Mouse (Mus musculus): ENCODE data around the gene Nr6a1.

Nr6a1 gene

DNA sequence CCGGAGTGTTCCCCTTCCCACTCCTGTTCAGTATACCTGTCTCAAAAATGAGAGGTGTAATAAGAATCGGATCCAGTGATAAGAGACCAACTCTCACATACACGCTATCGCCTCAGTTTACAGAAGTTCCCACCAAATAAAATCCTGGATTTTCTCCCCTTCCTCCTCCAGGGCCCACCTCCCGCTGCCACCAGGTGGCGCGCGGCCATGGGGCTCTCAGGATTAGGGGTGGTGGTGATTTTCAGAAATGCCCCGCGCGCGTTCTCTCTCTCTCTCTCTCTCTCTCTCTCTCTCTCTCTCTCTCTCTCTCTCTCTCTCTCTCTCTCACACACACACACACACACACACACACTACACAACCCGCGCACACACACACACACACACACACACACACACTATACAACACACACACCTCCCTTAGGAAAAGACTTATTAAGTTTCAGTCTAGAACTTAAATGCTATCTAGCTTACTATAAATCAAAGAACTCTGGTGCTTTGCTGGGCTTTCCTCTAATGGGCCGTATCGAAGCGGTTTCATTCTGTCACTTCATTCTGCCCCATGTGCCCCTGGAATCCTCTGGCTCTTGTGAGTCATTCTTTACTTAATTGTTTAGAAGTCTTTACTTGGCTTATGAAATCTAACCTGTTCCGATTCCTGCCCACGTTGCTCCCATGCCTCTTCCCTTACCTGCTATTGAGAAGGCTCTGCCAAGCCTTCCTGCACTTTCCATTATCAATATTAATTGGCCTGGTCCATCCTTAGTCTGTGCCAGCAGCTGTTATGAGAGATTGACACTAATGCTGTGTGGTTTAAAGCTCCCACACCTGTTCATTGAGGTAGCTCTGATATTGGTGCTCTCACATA is at the start of gene Nr6a1:
Nr6a1 (minus strand) TSS at position 574 of the 865 bp plus-strand sequence.
- in situ Hi-C loops (cut with MboI) = loop anchor here (5.0 kb wide), 1 partner anchor 70 kb away; the partner anchor contains the start of gene Wdr38

DNA sequence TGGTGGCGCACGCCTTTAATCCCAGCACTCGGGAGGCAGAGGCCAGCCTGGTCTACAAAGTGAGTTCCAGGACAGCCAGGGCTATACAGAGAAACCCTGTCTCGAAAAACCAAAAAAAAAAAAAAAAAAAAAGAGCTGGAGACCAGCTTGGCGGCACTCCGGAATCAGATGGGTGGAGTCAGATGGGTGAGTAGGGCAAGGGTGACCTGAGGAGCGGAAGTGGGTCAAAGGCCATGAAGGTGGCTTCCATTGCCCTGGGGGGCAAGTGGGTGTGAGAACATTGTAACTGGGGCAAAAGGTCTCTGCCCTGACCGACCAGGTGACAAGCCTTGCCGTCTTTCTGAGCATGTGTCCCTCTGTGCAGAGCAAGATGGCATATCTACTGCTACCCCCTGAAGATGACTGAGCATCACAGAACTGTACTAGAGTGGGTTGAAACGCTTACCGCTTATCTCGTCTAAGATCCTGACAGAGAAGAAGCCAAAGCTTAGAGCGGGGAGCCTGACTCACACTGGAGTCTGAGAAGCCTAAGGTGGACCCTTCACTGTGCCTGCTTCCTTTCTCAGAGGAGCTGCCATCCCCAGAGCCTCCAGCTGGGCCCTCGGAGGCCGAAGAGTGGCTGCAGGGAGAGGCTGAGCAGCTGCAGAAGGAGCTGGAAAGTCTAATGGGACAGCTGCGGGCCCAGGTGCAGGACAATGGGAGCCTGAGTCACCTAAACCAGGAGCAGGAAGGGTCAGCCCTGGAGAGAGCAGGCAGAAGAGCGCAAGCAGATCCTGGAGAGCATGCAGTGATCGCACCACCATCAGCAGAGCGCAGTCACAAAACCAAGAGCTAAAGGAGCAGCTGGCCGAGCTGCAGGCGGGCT is 48.7 kb upstream of the Nr6a1 start:
- in situ Hi-C loops (cut with MboI) = no loop called here

DNA sequence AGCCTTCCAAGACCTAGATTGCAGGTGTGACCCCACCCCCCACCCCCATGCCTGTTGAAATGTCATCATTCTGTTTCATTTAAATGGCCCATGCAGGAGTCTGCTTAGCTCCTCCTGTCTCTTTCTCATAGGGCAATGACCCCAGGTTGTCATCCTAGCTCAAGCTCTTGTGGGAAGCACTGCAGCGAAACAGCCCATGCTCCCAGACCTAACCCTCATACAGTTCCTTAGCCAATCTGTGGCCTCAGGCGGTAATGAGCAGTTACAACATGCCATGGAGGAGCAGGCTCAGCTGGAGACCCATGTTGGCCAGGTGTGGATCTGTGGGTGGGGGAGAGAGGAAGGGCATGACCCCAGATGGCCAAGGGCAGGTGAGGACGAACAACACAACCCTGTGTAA is 47.7 kb upstream of the Nr6a1 start:
- in situ Hi-C loops (cut with MboI) = no loop called here

DNA sequence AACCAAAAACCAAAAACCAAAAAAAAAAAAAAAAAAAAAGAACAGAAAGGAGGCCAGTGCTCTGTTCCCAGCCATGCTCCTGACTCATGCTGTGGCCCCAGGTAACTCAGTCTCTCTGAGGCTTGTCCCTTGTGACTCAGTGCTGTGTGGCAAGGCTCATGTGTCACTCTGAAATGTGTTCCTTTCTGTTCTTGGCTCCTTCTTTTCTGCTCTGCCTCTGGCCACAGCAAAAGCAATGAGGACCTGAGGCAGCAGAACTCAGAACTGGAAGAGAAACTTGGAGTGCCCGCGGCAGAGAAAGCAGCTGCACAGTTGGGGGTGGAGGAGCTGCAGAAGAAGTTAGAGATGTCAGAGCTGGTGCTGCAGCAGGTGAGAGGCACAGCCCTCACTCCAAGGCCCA is 46.7 kb upstream of the Nr6a1 start:
- in situ Hi-C loops (cut with MboI) = no loop called here

DNA sequence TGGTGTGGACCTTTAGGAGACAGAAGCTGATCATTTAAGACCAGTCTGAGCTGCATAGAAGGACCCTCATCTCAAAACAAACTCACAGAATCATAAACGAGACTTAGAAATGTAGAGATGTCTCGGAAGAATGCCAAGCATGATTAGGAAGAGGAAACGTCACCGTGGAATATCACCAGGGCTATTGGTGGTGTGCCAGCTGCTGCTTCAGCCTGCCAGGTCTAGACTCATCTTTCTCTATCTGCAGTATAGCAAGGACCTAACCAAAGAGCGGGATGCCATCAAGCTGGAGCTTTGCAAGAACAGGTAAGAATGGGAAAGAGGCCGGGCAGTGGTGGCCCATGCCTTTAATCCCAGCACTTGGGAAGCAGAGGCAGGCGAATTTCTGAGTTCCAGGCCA is 46.2 kb upstream of the Nr6a1 start:
- in situ Hi-C loops (cut with MboI) = no loop called here

DNA sequence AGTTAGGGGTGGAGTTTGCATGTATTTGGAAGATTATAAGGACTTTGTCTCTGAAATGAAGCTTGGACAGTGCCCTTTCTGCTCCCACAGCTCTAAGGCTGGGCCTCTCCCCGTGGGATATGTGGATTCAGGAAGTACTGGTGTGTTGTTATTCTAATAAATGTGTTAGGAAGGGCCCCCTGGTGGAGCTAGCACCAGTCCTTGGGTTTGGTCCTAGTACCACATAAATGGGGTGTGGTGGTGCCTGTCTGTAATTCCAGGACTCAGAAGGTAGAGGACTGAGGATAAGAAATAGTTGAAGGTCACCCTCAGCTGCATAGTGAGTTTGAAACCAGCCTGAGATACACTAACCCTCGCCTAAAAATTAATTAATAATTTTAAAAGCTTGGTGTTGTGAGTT is 45.7 kb upstream of the Nr6a1 start:
- in situ Hi-C loops (cut with MboI) = no loop called here

DNA sequence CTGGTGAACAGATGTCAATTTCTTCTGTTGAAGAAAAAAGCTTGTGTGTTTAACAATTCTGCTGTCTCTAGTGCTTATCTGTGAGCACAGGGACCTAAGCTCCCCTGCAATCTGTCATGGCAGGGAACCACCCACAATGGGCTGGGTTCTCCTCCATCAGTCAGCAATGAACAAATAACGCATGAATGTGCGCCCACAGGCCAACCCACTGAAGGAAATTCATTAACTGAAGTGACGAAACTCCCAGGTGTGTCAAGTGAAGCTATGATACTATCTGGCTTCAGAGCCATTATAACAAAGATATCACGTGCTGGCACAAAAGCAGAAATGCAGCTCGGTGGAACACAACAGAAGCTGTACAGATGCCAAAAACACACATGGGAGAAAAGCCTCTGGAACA is 42.6 kb upstream of the Nr6a1 start:
- in situ Hi-C loops (cut with MboI) = no loop called here

DNA sequence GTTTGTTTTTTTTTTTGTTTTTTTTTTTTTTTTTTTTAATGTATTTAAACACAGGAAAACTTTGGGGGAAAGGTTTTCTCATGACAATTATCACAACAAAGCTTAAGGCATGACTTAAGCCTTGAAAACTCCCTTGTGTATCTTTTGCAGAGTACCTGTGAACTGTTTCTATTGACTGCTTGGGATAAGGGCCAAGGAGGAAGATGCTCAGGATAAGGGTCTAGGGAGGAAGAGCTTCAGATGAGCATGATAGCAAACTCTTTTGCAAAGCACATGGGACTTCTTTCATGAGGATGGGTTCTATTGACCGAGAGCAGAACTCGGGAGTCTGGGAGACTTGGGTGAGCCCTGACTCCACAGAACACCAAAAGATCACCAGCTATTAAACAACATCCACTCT is 42.2 kb upstream of the Nr6a1 start:
- in situ Hi-C loops (cut with MboI) = no loop called here

DNA sequence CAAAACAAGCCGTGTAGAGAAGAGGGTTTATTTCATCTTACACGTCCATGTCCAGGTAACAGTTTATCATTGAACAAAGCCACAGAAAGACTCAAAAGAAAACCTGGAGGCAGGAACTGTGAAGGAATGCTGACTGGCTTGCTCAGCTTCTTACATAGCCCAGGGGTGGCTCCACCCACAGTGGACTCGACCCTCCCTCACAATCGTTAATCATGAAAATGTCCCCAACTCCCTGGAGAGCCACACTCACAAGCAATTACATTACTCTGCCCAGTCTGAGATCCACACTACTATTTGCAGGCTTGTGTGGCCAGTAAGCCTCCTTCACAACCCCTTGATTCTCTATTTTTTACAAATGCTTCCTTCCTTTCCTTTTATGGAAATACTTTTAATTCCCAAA is 36.7 kb upstream of the Nr6a1 start:
- in situ Hi-C loops (cut with MboI) = no loop called here

DNA sequence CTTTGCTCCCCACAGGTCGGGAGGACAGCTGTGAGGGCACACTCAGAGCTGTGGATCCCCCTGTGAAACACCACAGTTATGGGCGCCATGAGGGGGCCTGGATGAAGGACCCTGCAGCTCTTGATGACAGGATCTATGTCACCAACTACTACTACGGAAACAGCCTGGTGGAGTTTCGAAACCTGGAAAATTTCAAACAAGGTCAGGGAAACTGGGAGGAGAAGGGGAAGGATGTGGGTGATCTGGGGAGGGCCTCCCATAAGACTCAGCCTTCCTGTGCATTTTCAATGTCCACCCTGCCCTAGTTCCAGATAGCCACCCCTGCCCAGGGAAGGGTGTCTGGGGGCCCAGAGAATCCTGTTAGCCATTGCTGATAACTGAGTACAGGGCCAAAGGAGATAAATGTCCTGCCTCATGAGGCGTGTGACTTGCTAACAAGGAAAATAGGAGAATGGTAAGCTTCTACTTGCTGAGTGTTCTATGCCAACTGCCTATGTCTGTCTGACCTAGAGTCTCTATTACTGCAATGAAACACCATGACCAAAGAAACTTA is 30.3 kb upstream of the Nr6a1 start:
- in situ Hi-C loops (cut with MboI) = no loop called here

DNA sequence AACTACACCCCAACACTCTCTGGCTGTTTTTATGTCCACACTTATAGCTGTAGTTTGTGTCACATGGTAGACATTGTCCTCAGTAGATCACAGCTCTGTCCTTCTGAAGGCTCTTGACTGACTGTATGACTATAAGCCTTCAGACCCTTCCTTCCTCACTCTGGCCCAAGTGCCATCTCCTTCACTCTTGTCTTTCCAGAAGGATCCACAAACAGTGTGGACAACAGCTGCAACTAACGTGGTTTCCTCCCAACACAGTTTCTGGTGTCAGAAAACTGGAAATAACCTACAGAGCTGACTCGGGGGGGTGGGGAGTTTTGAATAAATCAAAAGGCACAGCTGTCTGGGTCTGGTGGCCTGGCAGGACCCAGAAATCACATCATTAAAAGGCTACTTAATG is 28.6 kb upstream of the Nr6a1 start:
- in situ Hi-C loops (cut with MboI) = no loop called here

DNA sequence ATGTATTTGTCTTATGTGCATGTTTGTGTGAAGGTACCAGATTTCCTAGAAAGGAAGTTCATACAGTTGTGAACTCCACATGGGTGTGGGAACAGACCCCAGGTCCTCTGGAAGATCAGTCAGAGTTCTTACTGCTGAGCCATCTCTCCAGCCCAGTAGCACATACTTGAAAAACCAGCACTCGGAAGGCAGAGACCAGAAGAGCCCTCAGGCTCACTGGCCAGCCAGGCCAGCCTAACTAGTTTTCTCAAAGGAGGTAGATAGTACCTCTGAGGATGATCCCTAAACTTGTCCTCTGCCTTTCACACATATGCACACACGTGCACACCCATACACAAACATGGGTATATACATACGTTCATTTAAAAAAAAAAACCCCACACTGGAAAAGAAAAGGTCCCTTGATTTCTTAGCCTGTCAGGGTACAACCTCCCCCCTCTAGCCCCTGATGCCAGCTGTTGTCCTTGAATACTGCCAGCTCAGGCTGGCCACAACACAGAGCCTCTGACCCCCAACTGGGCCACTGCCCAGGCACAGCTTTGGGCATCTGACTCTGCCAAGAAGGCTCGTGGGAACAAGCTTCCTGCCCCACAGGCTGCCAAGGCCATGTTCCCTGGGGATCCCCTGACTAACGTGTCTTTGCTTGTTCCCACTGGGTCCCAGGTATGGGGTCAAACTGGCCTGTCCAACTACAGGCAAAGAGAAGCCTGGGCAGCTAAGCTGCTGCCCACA is 25.8 kb upstream of the Nr6a1 start:
- in situ Hi-C loops (cut with MboI) = no loop called here

DNA sequence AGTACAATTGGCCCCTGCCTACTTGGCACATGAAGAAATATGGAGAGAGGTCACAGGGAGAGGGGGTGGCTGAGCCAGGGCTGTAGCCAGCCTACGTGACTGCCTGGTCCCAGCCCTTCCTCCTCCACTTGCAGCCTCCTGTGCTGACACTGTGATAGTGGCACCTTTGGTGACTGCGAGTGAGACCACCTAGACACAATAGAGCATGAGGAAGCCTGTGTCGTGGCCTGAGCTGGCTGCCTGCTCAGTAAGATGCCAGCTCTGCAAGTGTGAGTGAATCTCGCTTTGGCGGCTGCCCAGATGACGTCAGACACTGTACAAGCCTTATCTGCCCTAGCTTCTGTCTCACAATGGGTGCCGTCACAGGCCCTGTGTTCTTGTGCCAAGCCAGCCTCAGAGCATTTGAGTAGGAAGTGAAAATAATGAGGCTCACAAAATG is 22.8 kb upstream of the Nr6a1 start:
- in situ Hi-C loops (cut with MboI) = no loop called here

DNA sequence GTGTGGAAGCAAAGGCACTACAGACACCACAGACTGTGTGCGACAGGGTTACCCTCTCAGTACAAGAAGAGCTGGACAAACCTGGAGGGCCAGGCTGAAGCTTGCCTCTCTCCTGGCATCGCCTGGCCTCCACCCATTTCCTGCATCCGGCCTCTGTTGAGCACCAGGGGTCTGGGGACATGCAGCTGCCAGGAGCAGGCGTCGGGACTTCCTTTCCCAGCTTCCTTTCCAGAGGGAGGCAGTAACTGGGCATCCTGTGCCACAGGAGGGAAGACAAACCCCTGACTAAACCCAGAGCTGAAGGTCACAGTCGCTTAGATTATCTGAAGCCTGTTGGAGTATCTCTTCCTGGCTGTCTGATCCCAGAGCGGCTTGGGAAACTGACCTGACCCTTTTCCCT is 20.1 kb upstream of the Nr6a1 start:
- in situ Hi-C loops (cut with MboI) = no loop called here

DNA sequence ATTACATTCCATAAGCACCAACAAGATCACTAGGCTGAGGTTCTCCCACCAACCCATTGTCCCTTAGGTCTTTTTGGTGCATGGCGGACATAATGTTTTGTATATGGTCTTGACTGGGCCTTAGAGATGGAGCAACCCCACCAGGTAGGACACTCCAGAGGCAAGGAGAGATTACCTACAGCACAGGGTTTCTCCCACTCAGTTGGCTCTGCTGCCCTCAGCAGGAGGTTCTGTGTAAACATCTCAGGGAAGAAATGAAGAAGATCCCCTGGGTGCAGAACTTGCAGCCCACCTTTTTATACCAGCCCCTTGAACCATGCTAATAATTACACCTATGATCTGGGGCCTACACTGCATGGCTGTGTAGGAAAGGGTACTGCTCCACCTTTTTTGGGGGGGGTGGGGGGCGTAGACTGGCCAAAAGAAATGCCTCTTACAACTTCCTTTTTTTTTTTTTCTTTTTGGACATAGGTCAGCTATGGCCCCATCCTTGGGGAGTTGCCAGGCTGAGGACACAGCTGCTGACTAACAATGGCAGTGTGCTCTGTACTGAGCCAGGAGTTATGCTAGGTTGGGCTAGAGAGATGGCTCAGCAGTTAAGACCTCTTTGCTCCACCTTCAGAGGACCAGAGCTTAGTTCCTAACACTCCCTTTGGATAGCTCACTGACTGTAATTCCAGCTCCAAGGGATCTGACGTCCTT is 17.1 kb upstream of the Nr6a1 start:
- in situ Hi-C loops (cut with MboI) = no loop called here

DNA sequence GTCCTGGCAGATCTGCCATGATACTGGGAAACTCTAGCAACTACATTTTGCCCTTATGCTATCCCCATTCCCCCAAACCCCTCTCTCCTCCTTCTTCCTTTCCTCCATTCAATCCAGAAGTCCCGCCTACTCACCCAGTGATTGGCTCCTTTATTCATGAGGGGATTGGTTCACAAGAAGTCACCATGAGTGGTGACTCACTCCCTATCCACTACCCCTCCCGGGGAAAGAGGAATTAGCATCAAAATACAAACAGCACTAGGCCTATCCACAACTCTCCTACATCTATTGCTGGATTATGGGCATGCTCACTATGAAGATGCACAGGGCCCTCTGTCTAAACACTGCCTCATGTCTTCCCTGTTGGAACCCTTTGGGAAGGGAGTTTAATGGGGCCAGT is 16.5 kb upstream of the Nr6a1 start:
- in situ Hi-C loops (cut with MboI) = no loop called here

DNA sequence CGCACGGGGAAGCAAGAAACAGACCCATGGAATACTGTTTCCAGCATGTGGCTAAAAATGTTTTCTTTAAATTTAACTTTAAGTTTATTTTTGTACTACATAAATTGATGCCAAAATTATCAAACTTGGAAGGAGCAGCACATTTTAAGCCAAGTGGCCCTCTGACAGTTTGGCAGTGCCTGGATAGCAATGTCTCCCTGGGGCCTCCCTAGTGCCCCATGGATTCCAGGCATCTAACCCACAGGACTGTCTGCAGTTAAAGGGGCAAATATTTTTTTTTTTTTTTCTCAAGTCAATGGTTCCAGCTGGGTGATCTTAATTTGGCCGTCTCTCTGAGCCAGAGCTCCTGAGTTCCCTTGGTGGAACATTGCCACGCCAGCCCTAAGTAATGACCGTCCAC is 15.7 kb upstream of the Nr6a1 start:
- in situ Hi-C loops (cut with MboI) = no loop called here

DNA sequence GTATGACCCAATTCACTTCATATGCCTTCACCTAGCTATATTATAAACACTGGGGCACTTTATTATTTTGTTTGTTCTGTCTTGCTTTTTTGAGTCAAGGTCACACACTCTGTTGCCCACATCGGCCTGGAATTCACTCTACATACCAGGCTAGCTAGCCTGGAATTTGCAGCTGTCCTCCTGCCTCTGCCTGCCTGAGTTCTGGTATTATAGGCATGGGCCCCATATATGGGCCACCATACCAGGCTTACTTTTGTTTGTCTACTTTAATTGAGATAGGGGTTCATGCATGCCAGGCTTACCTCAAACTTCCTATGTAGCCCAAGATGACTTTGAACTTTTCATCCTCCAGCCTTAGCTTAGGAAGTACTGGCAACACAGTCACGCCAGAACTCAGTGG is 14.4 kb upstream of the Nr6a1 start:
- in situ Hi-C loops (cut with MboI) = no loop called here

DNA sequence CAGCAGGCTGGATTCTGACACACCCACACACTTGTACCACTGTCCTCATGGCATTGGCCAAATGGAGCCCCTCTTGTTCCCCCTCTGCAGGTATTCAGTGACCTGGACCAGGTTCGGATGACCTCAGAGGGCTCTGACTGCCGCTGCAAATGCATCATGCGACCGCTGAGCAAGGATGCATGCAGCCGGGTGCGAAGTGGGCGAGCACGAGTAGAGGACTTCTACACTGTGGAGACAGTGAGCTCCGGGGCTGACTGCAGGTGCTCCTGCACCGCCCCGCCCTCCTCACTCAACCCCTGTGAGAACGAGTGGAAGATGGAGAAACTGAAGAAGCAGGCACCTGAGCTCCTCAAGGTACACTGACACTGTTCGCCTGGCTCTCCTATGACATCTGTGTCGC is 13.9 kb upstream of the Nr6a1 start:
- in situ Hi-C loops (cut with MboI) = no loop called here

DNA sequence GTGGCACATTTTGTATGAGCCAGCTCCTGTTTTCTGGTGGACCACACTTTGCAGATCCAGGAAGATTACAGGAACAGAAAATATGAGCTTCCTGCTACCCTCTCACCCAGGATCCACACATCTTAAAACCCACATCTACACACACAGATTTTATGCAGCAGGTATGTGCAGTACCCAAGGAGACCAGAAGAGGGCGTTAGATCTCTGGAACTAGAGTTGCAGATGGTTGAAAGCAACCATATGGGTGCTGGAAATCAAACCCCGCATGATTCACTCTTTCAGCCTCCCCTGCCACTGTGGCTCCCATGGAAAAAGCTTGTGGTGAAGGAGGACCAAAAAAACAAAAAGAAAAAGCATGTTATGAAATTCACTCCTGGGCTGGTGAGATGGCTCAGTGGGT is 11.6 kb upstream of the Nr6a1 start:
- in situ Hi-C loops (cut with MboI) = no loop called here

DNA sequence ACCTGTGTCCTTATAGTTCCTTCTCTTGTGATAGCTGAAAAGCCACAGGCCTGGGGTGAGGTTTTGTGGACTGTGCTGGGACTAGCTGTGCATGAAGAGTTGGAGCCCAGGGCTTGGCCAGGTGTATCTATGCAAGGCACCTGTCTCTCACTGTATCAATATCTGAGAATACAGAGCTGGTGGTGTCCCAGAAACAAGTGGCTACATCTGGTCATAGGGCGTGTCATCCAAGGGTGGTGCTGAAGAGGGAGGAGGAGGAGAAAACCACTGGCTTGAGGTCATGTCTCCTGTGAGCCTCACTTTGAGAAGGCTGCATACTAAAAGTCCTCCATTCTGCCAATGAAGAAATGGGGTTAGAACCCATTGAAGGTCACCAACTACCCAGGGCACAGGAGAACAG is 10.5 kb upstream of the Nr6a1 start:
- in situ Hi-C loops (cut with MboI) = no loop called here

Data from mature B cell (primary cell).